Mouse (Mus musculus) heart, adult 10 weeks (tissue): ENCODE results near the gene Gipc3. TPM values are rescaled to one million over a fixed set of nuclear protein-coding genes. Genes with fewer than 3 reads are reported as not detected.

Experiments
- polyA plus RNA-seq: library from polyadenylated mRNA; stranded (reverse); fragments of 350-450 nt; fragmentation: Illumina TruSeq; extraction: RNeasy Lipid Tissue Mini Kit (QIAGEN cat#74804); gene quantifications from one replicate; pipeline ENCODE4 v1.2.3, GENCODE M21; 2014; ENCODE audit warnings: low read depth, low replicate concordance

The Gipc3 gene
- polyA plus RNA-seq, result 3.9 TPM

GRCm38 (mm10) chr10:81342686-81343505, at the start of gene Gipc3:
Gene Gipc3, minus strand, starts transcription at chr10:81343266.

GRCm38 (mm10) chr10:81392781-81393185, 49.7 kb upstream of the Gipc3 start, which contains the start of gene Smim24:
Gene Smim24, plus strand, starts transcription at chr10:81393051.

GRCm38 (mm10) chr10:81388505-81389055, 45.5 kb upstream of the Gipc3 start, which contains the start of gene Gm48552:
Gene Gm48552, plus strand, starts transcription at chr10:81389005.

GRCm38 (mm10) chr10:81383802-81384604, 40.9 kb upstream of the Gipc3 start, which contains the start of the genes Dohh and Gm48551:
Gene Dohh, plus strand, starts transcription at chr10:81384428.
Gene Gm48551, plus strand, starts transcription at chr10:81384466.

GRCm38 (mm10) chr10:81377793-81378552, 34.9 kb upstream of the Gipc3 start, which contains the start of gene Fzr1:
Gene Fzr1, minus strand, starts transcription at chr10:81378516.

GRCm38 (mm10) chr10:81365672-81366476, 22.8 kb upstream of the Gipc3 start, which contains the start of gene 4930404N11Rik:
Gene 4930404N11Rik, minus strand, starts transcription at chr10:81365816.

GRCm38 (mm10) chr10:81356991-81357844, 14.2 kb upstream of the Gipc3 start, which contains the start of gene Mfsd12:
Gene Mfsd12, plus strand, starts transcription at chr10:81357491.

GRCm38 (mm10) chr10:81350351-81351063, 7.4 kb upstream of the Gipc3 start, which contains the start of gene Hmg20b:
Gene Hmg20b, minus strand, starts transcription at chr10:81350480.

GRCm38 (mm10) chr10:81328386-81328785, 14.7 kb downstream of the Gipc3 start, which contains the start of gene Tbxa2r:
Gene Tbxa2r, plus strand, starts transcription at chr10:81328731.

GRCm38 (mm10) chr10:81320550-81321347, 22.3 kb downstream of the Gipc3 start, which contains the start of gene Cactin:
Gene Cactin, plus strand, starts transcription at chr10:81321103.

GRCm38 (mm10) chr10:81292554-81293333, 50.3 kb downstream of the Gipc3 start, which contains the start of gene Pip5k1c:
Gene Pip5k1c, plus strand, starts transcription at chr10:81292963.

GRCm38 (mm10) chr10:81291511-81292104, 51.5 kb downstream of the Gipc3 start, which contains the start of gene Tjp3:
Gene Tjp3, minus strand, starts transcription at chr10:81291581.

